Mouse (Mus musculus) left cerebral cortex, postnatal 25 days (tissue): Measurements from ENCODE around the gene 1810055G02Rik. TPM values are rescaled to one million over a fixed set of nuclear protein-coding genes. Genes with fewer than 3 reads are reported as not detected.

Experiments used
- DNase-seq, 2 experiments: peaks; one replicate each; pipeline ENCODE4 v3.0.0; 2022; ENCODE audit warnings: low spot score in 2 of 2, mixed read lengths in 1 of 2
- intact Hi-C: fragments of 180-260 bp; cut with DNase I; formaldehyde crosslinking; loops from one replicate; pipeline ENCODE4 v1.15.1; 2025
- total RNA-seq, 2 experiments: library from RNA; stranded (reverse); gene quantifications; 2 replicates each; pipeline ENCODE4 v1.2.3; 2021

The 1810055G02Rik gene
- total RNA-seq: 10 to 100 TPM; 35.1 TPM

DNA sequence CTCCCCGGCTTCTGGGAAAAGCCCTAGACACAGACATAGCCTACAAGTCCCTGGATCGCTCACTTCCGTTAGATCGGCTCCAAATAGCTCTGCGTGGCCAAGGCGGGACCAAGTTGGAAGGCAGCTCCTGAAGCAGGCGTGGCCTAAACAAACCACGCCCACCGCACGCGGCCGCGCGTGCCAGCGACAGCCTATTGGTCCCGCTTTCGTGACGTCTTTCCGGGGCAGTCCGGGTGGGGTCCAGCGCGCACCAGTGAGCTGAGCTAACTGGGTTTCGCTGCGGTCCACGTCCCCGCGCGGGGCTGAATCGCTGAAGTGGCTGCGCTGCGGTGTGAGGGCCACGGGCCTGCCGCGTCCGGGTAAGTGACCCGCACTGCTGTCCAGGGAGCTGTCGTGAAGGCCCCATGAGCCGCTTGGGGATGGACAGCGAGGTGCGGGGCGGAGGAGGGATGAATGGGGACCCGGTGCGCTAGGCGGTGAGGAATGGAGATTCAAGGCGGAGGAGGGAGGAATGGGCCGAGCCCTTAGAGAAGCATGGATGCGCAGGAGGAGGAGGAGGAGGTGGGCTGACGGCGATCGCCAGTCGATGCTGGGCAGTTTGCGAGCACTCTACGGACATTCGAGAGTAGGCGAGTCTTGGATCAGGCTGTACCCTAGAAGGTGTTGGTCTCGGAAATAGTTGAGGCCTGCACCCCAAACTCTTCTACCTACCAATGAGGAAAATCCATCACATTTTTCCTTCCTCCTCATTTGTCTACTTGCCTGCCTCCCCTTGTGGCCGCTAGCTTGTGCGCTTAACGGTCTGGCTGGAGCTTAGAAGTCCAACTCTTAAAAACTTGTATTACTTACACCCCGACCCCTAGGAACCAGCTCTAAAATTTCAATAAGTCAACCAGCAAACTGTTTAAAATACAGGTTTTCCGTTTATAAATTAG lies at the start of gene 1810055G02Rik:
Gene 1810055G02Rik (plus strand): TSS at position 216 of the 935 bp plus-strand sequence.
- DNase-seq: peak; percentile 99 to 100
- intact Hi-C loops: loop anchor here (5.0 kb wide), 1 partner anchor 131 kb away; the partner anchor contains the start of gene Ppp6r3

DNA sequence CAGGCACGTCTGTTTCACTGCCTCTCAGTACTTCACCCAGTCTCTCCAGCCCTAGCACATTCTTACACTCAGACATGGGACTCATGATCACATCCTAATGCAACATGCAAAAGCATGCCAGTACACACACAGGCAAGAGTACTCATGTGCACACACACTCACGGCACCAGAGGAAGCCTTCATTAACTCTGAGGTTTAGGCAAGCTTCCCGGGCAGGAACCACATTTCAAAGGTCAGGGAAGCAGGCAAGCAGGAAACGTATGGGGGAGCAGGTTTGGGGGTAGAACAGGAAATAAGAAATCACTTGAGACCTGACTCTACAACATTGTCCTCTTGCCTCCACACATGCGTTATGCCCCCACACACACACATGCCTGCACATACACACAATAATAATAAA lies 42.6 kb upstream of the 1810055G02Rik start:
- intact Hi-C loops: no loop called here
- DNase-seq: no peak

DNA sequence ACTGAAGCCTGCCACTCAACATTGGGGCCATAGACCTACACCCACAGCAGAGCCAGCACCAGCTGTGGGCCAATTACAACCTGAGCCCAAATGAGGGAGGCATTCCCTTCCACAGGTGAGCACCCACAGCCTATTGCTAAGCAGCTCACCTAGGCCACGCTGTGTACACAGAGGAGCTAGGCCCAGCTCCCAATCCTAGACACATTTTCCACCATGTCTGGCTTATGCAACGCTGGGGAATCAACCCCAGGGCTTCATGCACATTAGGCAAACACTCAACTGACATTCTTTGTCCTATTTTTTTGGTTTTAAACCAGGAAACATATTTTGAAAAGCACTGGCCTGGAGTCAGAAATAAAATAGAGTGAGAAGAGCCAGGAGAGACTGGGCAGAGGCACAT lies 41.5 kb upstream of the 1810055G02Rik start:
- DNase-seq: peak in 1 of 2 experiments; percentile 29
- intact Hi-C loops: no loop called here

GRCm38 (mm10) chr19:3667155-3667895 lies 40.8 kb upstream of the 1810055G02Rik start:
- DNase-seq: no peak
- intact Hi-C loops: no loop called here

GRCm38 (mm10) chr19:3667979-3668378 lies 40.1 kb upstream of the 1810055G02Rik start:
- intact Hi-C loops: no loop called here
- no peak for DNase-seq

DNA sequence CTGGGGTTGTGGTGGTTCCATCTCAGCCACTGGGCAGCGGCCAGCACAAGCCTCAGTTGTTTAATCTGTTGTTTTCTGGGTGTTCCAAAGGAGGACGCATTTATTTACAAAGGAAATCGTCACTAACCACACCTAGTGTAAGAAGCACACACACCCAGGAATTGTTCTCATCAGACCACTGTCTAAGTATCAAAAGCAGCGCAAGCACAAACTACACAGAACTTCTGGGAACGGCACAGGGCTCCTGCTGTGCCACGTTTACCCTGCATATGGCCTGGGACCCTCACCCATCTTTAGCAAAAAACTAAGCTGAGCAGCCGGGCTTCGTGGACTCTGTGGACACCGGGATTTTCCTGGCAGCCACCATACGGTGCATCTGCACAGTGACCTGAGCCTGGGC lies 39.5 kb upstream of the 1810055G02Rik start:
- DNase-seq: no peak
- intact Hi-C loops: no loop called here

- intact Hi-C loops: no loop called here
- no peak for DNase-seq
Observed at GRCm38 (mm10) chr19:3669100-3669499, 39.0 kb upstream of the 1810055G02Rik start.

DNA sequence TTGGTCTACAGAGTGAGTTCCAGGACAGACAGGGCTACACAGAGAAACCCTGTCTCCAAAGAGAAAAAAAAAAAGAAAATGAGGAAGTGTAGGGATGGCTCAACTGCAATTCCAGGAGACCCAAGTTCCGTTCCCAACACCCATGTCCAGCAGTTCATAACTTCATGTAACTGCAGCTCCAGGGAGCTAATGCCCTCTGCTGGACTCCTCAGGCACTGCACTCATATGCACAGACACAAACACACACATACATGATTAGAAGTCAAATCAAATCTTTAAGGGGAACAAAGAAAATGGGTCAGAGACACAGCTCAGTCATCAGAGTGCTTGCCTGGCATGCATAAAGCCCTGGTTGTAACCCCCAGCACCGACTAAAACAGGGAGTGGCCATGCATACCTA lies 34.9 kb upstream of the 1810055G02Rik start:
- DNase-seq: no peak
- intact Hi-C loops: no loop called here

GRCm38 (mm10) chr19:3674122-3674855 lies 33.8 kb upstream of the 1810055G02Rik start:
- DNase-seq: no peak
- intact Hi-C loops: no loop called here

DNA sequence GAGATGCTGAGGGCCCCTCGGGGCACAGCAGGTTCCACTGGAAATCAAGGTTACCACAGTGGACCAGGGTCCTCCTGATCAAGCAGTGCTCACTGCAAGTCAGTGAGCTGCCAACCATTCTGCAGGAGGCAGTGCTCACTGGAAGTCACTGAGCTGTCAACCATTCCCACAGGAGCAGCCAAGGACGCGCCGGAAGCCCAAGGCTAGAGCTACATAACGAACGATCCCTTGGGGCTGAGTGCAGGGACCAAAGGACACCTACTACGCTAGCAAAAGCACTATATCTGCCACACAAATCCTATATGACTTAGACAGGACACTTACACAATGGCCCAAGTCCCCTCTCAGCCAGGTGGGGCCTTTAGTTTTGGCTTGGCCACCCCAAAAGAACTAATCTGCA lies 27.4 kb upstream of the 1810055G02Rik start:
- intact Hi-C loops: no loop called here
- no peak for DNase-seq

- DNase-seq: peak in 1 of 2 experiments; percentile 37
- intact Hi-C loops: no loop called here
Observed at GRCm38 (mm10) chr19:3681310-3681934, 26.7 kb upstream of the 1810055G02Rik start.

GRCm38 (mm10) chr19:3684414-3684813 lies 23.7 kb upstream of the 1810055G02Rik start:
- no peak for DNase-seq
- intact Hi-C loops: no loop called here

DNA sequence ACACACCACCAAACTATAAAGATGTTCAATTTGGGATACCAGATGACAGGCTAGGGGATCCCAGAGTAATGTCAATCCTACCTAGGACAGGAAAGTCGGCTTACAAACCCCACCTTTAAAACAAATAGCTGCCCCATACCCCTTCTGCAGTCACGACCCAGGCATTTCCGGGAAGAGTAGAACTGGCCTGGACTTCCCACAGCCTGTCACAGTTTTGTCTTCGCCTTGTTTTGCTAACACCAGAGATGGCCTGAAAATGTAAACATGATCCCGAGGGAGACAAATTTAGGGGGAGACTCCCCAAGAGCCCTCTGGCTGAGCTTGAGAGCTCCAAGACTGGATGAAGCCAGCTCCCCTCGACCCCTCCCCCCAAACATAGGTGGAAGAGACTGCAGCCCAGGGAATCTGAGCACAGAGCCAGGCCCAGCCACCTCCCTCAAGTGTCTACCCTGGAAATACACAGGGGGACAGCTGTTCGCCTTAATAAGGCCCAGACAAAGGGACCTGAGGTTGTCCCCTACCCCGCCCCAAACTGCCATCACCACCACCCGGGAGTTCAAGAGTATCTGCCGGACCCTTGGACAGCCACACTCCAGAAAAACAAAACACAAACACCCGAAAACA lies 23.0 kb upstream of the 1810055G02Rik start:
- intact Hi-C loops: loop anchor here (5.0 kb wide), 1 partner anchor 63 kb away; no protein-coding TSS in a partner anchor
- no peak for DNase-seq

DNA sequence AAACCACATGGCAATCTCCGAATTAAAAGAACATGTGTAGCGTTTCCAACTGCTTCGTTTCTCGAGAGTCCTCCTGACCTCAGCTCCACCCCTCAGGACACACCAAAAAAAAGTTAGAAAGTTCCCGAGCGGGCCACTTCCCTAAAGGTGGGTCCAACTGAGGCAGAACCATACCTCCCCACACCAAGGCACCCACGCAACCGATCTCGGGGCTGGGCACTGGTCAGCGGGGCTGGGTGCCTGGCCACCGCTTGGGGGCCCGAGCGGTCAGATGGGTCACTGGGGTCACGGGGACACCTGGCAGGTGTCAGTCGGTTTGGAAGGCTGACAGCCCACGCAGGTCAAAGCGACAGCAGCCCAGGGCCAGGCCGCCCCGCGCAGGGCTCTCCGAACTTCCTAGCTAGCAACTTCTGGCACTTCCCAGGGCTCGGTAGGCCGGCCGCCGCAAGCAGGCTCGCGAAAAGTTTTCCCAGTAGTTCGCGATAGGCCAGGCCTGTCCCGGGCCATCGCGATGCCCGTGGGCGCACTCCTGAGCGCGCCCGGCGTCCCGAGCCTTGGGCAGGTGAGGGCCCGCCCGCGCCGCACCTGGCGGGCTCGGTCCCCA lies 22.4 kb upstream of the 1810055G02Rik start:
- intact Hi-C loops: loop anchor here (5.0 kb wide), 1 partner anchor 63 kb away; no protein-coding TSS in a partner anchor
- no peak for DNase-seq

DNA sequence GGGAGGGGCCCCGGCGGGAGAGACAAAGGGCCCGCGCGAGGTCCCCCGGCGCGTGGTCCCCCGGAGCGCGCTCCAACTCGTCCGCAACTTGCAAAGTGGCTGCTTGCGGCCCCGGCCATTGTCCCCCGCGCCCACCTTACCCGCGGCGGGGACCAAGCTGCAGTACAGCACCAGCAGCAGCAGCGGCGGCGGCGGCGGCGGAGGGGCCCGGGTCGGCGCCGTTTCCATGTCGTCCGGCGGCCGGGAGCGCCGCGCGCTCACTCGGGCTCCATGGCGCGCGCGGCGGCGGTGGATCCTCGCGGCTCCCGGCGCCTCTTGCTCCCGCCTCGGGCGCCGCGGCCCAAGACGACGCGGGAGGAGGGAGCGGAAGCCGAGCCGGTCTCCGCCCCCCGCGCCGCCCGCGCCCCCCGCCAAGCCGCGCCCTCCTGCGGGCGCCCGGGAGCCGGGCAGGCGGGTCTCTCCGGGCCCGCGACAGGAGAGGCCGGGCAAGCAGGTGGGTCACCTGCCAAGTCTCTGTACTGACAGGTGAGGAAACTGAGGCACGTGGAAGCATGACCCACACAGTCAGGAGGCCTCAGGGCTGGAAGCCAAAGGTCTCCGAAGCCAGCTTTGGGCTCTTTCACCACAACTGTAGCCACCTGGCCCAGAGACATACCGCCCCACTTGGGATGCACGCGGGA lies 21.7 kb upstream of the 1810055G02Rik start, which contains the start of gene Lrp5:
Gene Lrp5 (minus strand): TSS at position 350 of the 680 bp plus-strand sequence.
- peak in 1 of 2 experiments; percentile 36 for DNase-seq
- intact Hi-C loops: loop anchor here (5.0 kb wide), 1 partner anchor 64 kb away; no protein-coding TSS in a partner anchor

GRCm38 (mm10) chr19:3687676-3688171 lies 20.4 kb upstream of the 1810055G02Rik start:
- DNase-seq: peak in 1 of 2 experiments; percentile 42
- intact Hi-C loops: loop anchor here (5.0 kb wide), 1 partner anchor 65 kb away; no protein-coding TSS in a partner anchor

GRCm38 (mm10) chr19:3691337-3691736 lies 16.8 kb upstream of the 1810055G02Rik start:
- no peak for DNase-seq
- intact Hi-C loops: no loop called here
